ENCODE assay signal across 16 mouse cellular contexts in genomic region chr13:83056415-83056814, GRCm38 (mm10).
"Had no signal": no experiment of that assay in that cellular context is flagged by ENCODE, and none has a peak within 500 bp of the region (broad histone marks: within the 10 kb centered on the region; RNA-seq: fewer than 3 reads in every experiment).

No protein-coding gene starts in this region.

- H3K36me3 ChIP-seq: liver, embryonic 13.5 days; midbrain, embryonic 12.5 days; midbrain, embryonic 15.5 days had no signal

- H3K4me2 ChIP-seq: liver, embryonic 13.5 days; midbrain, embryonic 12.5 days; midbrain, embryonic 15.5 days had no signal

- DNase-seq: kidney, adult 2 months; kidney, postnatal 36 days; layer of hippocampus, postnatal 36 days; liver, embryonic 13.5 days; lung, adult 2 months; lung, postnatal 14 days; lung, postnatal 4 days; right cerebral cortex, adult 18-20 months; right cerebral cortex, postnatal 14 days; right cerebral cortex, postnatal 4 days; thymus, adult 18-20 months; thymus, postnatal 36 days had no signal

- H3K9me3 ChIP-seq: liver, embryonic 13.5 days; midbrain, embryonic 12.5 days; midbrain, embryonic 15.5 days had no signal

- H3K9ac ChIP-seq: liver, embryonic 13.5 days; midbrain, embryonic 12.5 days; midbrain, embryonic 15.5 days had no signal

- H3K27me3 ChIP-seq: liver, embryonic 13.5 days; midbrain, embryonic 12.5 days; midbrain, embryonic 15.5 days had no signal

- H3K4me1 ChIP-seq: liver, embryonic 13.5 days; midbrain, embryonic 12.5 days; midbrain, embryonic 15.5 days had no signal

- H3K27ac ChIP-seq: kidney, postnatal 0 days; left cerebral cortex, adult 2 months; liver, embryonic 13.5 days; midbrain, embryonic 12.5 days; midbrain, embryonic 15.5 days had no signal

- ATAC-seq: midbrain, embryonic 15.5 days had no signal

- H3K4me3 ChIP-seq: left cerebral cortex, adult 2 months; liver, embryonic 13.5 days; midbrain, embryonic 12.5 days; midbrain, embryonic 15.5 days had no signal
